Mouse (Mus musculus) hindbrain, embryonic 11.5 days (tissue): Measurements from ENCODE around the gene Fgfr2. TPM values are rescaled to one million over a fixed set of nuclear protein-coding genes. Genes with fewer than 3 reads are reported as not detected.

ENCODE experiments used
- ATAC-seq: fragments of 200-750 bp; cut with Nextera tagmentation; 2 replicates; pipeline ENCODE4 v1.8.0; 2017; ENCODE audit warnings: mild to moderate bottlenecking, moderate TSS enrichment, moderate library complexity; ENCODE audit not compliant: low FRiP score
- DNase-seq: peaks from one replicate; pipeline ENCODE4 v3.0.0-alpha.2; 2015; ENCODE audit warnings: low spot score
- H3K27ac ChIP-seq: fragments of 300-500 bp; sonication (generic); 2 replicates; pipeline ENCODE4 v1.5.1; 2014; ENCODE audit warnings: mild to moderate bottlenecking, low read depth, low read length
- H3K27me3 ChIP-seq: fragments of 300-500 bp; sonication (generic); 2 replicates; pipeline ENCODE4 v1.6.1; 2014; ENCODE audit warnings: mild to moderate bottlenecking, low read length, moderate library complexity, mixed read lengths; ENCODE audit not compliant: control insufficient read depth, insufficient read depth
- H3K36me3 ChIP-seq: fragments of 300-500 bp; sonication (generic); 2 replicates; pipeline ENCODE4 v1.6.1; 2014; ENCODE audit warnings: mild to moderate bottlenecking, low read length, moderate library complexity, mixed read lengths; ENCODE audit not compliant: control insufficient read depth, insufficient read depth
- H3K4me1 ChIP-seq: fragments of 300-500 bp; sonication (generic); replicated peaks from 2 replicates; pipeline ENCODE4 v1.6.1; 2014; ENCODE audit warnings: low read length, mixed read lengths; ENCODE audit not compliant: control insufficient read depth, insufficient read depth
- H3K4me2 ChIP-seq: fragments of 300-500 bp; sonication (generic); replicated peaks from 2 replicates; pipeline ENCODE4 v1.6.1; 2014; ENCODE audit warnings: mild to moderate bottlenecking, low read depth, low read length
- H3K4me3 ChIP-seq: fragments of 300-500 bp; sonication (generic); 2 replicates; pipeline ENCODE4 v1.5.1; 2014; ENCODE audit warnings: low read depth, low read length
- H3K9ac ChIP-seq: fragments of 300-500 bp; sonication (generic); 2 replicates; pipeline ENCODE4 v1.6.1; 2014; ENCODE audit warnings: low read depth, low read length
- H3K9me3 ChIP-seq: fragments of 300-500 bp; sonication (generic); 2 replicates; pipeline ENCODE4 v1.6.1; 2016; ENCODE audit warnings: low read length; ENCODE audit not compliant: control insufficient read depth
- WGBS: fragments of 180-500 bp; shearing (Covaris S2); extraction: QIAGEN DNeasy Blood & Tissue Kit; methylation state at CpG from one replicate; pipeline ENCODE4 v1.1.7; 2014; 5-methylcytosine and 5-hydroxymethylcytosine counted together
- polyA plus RNA-seq: library from polyadenylated mRNA; unstranded; fragments of >200 nt; fragmentation: Nextera tagmentation; extraction: Ambion mirVana; gene quantifications from 2 replicates; pipeline ENCODE4 v1.2.1, GENCODE M21; 2014

The Fgfr2 gene
- polyA plus RNA-seq, 1 experiment from 2014 or later: 71.3 TPM

- H3K4me2 ChIP-seq: no peak overlapping the region
- H3K9ac ChIP-seq: no peak overlapping the region
- H3K36me3 ChIP-seq: no peaks in the 10 kb centered on the region
- H3K4me3 ChIP-seq: no peak overlapping the region
- DNase-seq (no peak), ATAC-seq (no peak)
- H3K27me3 ChIP-seq: no peaks in the 10 kb centered on the region
- H3K27ac ChIP-seq: no peak overlapping the region
- no peaks in the 10 kb centered on the region for H3K9me3 ChIP-seq
- peaks cover 6% of the 10 kb centered on the region; the same call in 1 of the 2 replicates for H3K4me1 ChIP-seq
- 13% methylated on average over 3 of the region's 3 CpGs for WGBS
These were observed 507.8 kb downstream of the Fgfr2 start for GRCm38 (mm10) chr7:132615346-132615745.

GRCm38 (mm10) chr7:132611530-132611929 is 511.6 kb downstream of the Fgfr2 start:
- H3K27ac ChIP-seq: no peak overlapping the region
- H3K4me1 ChIP-seq: peaks cover 6% of the 10 kb centered on the region; the same call in 1 of the 2 replicates
- no peak overlapping the region for H3K9ac ChIP-seq
- H3K36me3 ChIP-seq: no peaks in the 10 kb centered on the region
- no peak overlapping the region for H3K4me2 ChIP-seq
- H3K9me3 ChIP-seq: no peaks in the 10 kb centered on the region
- DNase-seq (no peak), ATAC-seq (no peak)
- WGBS: 96% methylated on average over 8 of the region's 8 CpGs
- H3K27me3 ChIP-seq: no peaks in the 10 kb centered on the region
- no peak overlapping the region for H3K4me3 ChIP-seq

- peak within 1 kb of the TSS; percentile 28; the same call in 1 of the 2 replicates for H3K9ac ChIP-seq
- peak within 1 kb of the TSS; percentile 41 for H3K4me3 ChIP-seq
- 0 out of 2 replicates have a peak, but pooled peaks cover 2% of the 10 kb centered on the region for H3K4me1 ChIP-seq
- no peaks in the 10 kb centered on the region for H3K9me3 ChIP-seq
- ATAC-seq (peak; percentile 87), DNase-seq (peak; percentile 88)
- peak within 1 kb of the TSS; percentile 57 for H3K4me2 ChIP-seq
- H3K36me3 ChIP-seq: no peaks in the 10 kb centered on the region
- H3K27me3 ChIP-seq: no peaks in the 10 kb centered on the region
- 8% methylated on average over 44 of the region's 44 CpGs for WGBS
- no peak within 1 kb of the TSS for H3K27ac ChIP-seq
These were observed 512.5 kb downstream of the Fgfr2 start, which contains the start of gene Lhpp for GRCm38 (mm10) chr7:132610468-132611318. Lhpp (plus strand) TSS chr7:132610638.

- no peaks in the 10 kb centered on the region for H3K27me3 ChIP-seq
- WGBS: 88% methylated on average over 4 of the region's 4 CpGs
- no peak for DNase-seq
These were observed 514.7 kb downstream of the Fgfr2 start for GRCm38 (mm10) chr7:132608316-132609020.

GRCm38 (mm10) chr7:132605689-132606088 is 517.5 kb downstream of the Fgfr2 start:
- no peak for DNase-seq
- ATAC-seq: no peak

More at GRCm38 (mm10) chr7:132608316-132609020, 514.7 kb downstream of the Fgfr2 start:
- Histone ChIP-seq H3K4me3 (no peak overlapping the region), H3K36me3 (no peaks in the 10 kb centered on the region), H3K27ac (no peak overlapping the region), H3K9me3 (no peaks in the 10 kb centered on the region), H3K4me1 (no peaks in the 10 kb centered on the region), H3K4me2 (no peak overlapping the region), H3K9ac (no peak overlapping the region)
- ATAC-seq: no peak

GRCm38 (mm10) chr7:132604720-132605119 is 518.4 kb downstream of the Fgfr2 start:
- DNase-seq: no peak
- no peak for ATAC-seq
- H3K9me3 ChIP-seq: no peaks in the 10 kb centered on the region
- no peaks in the 10 kb centered on the region for H3K36me3 ChIP-seq
- 86% methylated on average over 4 of the region's 4 CpGs for WGBS
- H3K4me2 ChIP-seq: no peak overlapping the region
- peaks cover 3% of the 10 kb centered on the region; the same call in 1 of the 2 replicates for H3K4me1 ChIP-seq
- no peak overlapping the region for H3K27ac ChIP-seq
- H3K9ac ChIP-seq: no peak overlapping the region
- H3K27me3 ChIP-seq: peaks cover 23% of the 10 kb centered on the region
- no peak overlapping the region for H3K4me3 ChIP-seq

More at GRCm38 (mm10) chr7:132605689-132606088, 517.5 kb downstream of the Fgfr2 start:
- H3K9ac ChIP-seq: no peak overlapping the region
- no peak overlapping the region for H3K4me2 ChIP-seq
- 58% methylated on average over 5 of the region's 5 CpGs for WGBS
- H3K9me3 ChIP-seq: no peaks in the 10 kb centered on the region
- no peaks in the 10 kb centered on the region for H3K36me3 ChIP-seq
- no peak overlapping the region for H3K27ac ChIP-seq
- H3K4me1 ChIP-seq: no peaks in the 10 kb centered on the region
- peaks cover 14% of the 10 kb centered on the region for H3K27me3 ChIP-seq
- no peak overlapping the region for H3K4me3 ChIP-seq

GRCm38 (mm10) chr7:132600926-132601325 is 522.2 kb downstream of the Fgfr2 start:
- WGBS: 5% methylated on average over 8 of the region's 8 CpGs
- Histone ChIP-seq H3K27me3 (peaks cover 60% of the 10 kb centered on the region), H3K4me3 (no peak overlapping the region)

GRCm38 (mm10) chr7:132600026-132600425 is 523.1 kb downstream of the Fgfr2 start:
- H3K9ac ChIP-seq: no peak overlapping the region
- ATAC-seq (no peak), DNase-seq (peak; percentile 37)
- peak overlapping the region; percentile 36 for H3K4me2 ChIP-seq
- under 1% methylated on average over 9 of the region's 9 CpGs for WGBS
- no peaks in the 10 kb centered on the region for H3K36me3 ChIP-seq
- peak overlapping the region; percentile 32 for H3K4me3 ChIP-seq
- H3K9me3 ChIP-seq: no peaks in the 10 kb centered on the region
- H3K27ac ChIP-seq: no peak overlapping the region
- H3K27me3 ChIP-seq: peaks cover 60% of the 10 kb centered on the region
- peaks cover 13% of the 10 kb centered on the region for H3K4me1 ChIP-seq

More at GRCm38 (mm10) chr7:132600926-132601325, 522.2 kb downstream of the Fgfr2 start:
- Histone ChIP-seq H3K27ac (no peak overlapping the region), H3K4me2 (no peak overlapping the region), H3K36me3 (no peaks in the 10 kb centered on the region), H3K4me1 (peaks cover 13% of the 10 kb centered on the region), H3K9me3 (no peaks in the 10 kb centered on the region), H3K9ac (no peak overlapping the region)
- DNase-seq: peak; percentile 27
- no peak for ATAC-seq
